Mouse (Mus musculus) liver, embryonic 14.5 days (tissue): ENCODE measurements around the gene Rbm33. TPM values are rescaled to one million over a fixed set of nuclear protein-coding genes. Genes with fewer than 3 reads are reported as not detected.
A peak's percentile ranks its signal among the peaks of the same experiment; 100 is the strongest.

Experiments used
- ATAC-seq: fragments of 200-750 bp; cut with Nextera tagmentation; 2 replicates; pipeline ENCODE4 v1.8.0; 2017; ENCODE audit warnings: moderate number of reproducible peaks, mild to moderate bottlenecking, moderate library complexity; ENCODE audit not compliant: insufficient read depth
- DNase-seq, 3 experiments: peaks; one replicate each; pipeline ENCODE4 v3.0.0-alpha.2; 2012 to 2013; ENCODE audit warnings: low read depth in 3 of 3, low spot score in 3 of 3
- H3K27ac ChIP-seq: fragments of 300-500 bp; sonication (generic); 2 replicates; pipeline ENCODE4 v1.5.1; 2014; ENCODE audit warnings: moderate library complexity, mild to moderate bottlenecking, control low read depth, inconsistent platforms
- H3K27me3 ChIP-seq: fragments of 300-500 bp; sonication (generic); 2 replicates; pipeline ENCODE4 v1.6.1; 2014; ENCODE audit warnings: mild to moderate bottlenecking, low read length, moderate library complexity; ENCODE audit not compliant: control insufficient read depth, insufficient read depth
- H3K36me3 ChIP-seq: fragments of 300-500 bp; sonication (generic); replicated peaks from 2 replicates; pipeline ENCODE4 v1.6.1; 2014; ENCODE audit warnings: low read depth; ENCODE audit not compliant: control insufficient read depth, insufficient read depth
- H3K4me1 ChIP-seq, 2 experiments: fragments of 200-500 bp in 1 of 2; fragments of 300-500 bp in 1 of 2; sonication (generic) in 1 of 2; replicated peaks; 2 replicates each; pipeline ENCODE4 v1.6.1; 2012 to 2014; ENCODE audit warnings: antibody characterized with exemption in 1 of 2, inconsistent platforms in 1 of 2, low read length in 1 of 2; ENCODE audit not compliant: control insufficient read depth in 2 of 2, insufficient read depth in 2 of 2
- H3K4me2 ChIP-seq: fragments of 300-500 bp; sonication (generic); 2 replicates; pipeline ENCODE4 v1.6.1; 2014; ENCODE audit warnings: low read depth, mild to moderate bottlenecking, control low read depth, moderate library complexity
- H3K4me3 ChIP-seq, 2 experiments: fragments of 200-500 bp in 1 of 2; fragments of 300-500 bp in 1 of 2; sonication (generic) in 1 of 2; 2 replicates each; pipeline ENCODE4 v1.5.1; 2012 to 2014; ENCODE audit warnings: low read depth in 2 of 2, low read length in 2 of 2, mild to moderate bottlenecking in 2 of 2, control low read depth in 1 of 2, inconsistent platforms in 1 of 2, moderate library complexity in 1 of 2; ENCODE audit not compliant: insufficient read depth in 1 of 2
- H3K9ac ChIP-seq: fragments of 300-500 bp; sonication (generic); replicated peaks from 2 replicates; pipeline ENCODE4 v1.6.1; 2014; ENCODE audit warnings: mild to moderate bottlenecking, control low read depth, moderate library complexity
- H3K9me3 ChIP-seq: fragments of 300-500 bp; sonication (generic); 2 replicates; pipeline ENCODE4 v1.6.1; 2016; ENCODE audit warnings: low read length, mixed read lengths; ENCODE audit not compliant: control insufficient read depth
- CTCF ChIP-seq: IDR thresholded peaks from 2 replicates; pipeline ENCODE4 v1.5.1; 2016; ENCODE audit warnings: antibody characterized with exemption, low read depth, control low read depth
- EP300 ChIP-seq: IDR thresholded peaks from 2 replicates; pipeline ENCODE4 v1.6.1; 2016; ENCODE audit warnings: antibody characterized with exemption, low read depth
- WGBS: fragments of 180-500 bp; shearing (Covaris S2); extraction: QIAGEN DNeasy Blood & Tissue Kit; methylation state at CpG from one replicate; pipeline ENCODE4 v1.1.7; 2014; ENCODE audit not compliant: insufficient replicate concordance; 5-methylcytosine and 5-hydroxymethylcytosine counted together
- polyA plus RNA-seq, 2 experiments: library from polyadenylated mRNA; depleted of rRNA in 1 of 2; stranded (reverse) in 1 of 2; unstranded in 1 of 2; fragments of >200 nt; fragmentation: Nextera tagmentation in 1 of 2; extraction: Ambion mirVana in 1 of 2; gene quantifications; 2 replicates each; pipeline versions ENCODE4 v1.2.1 to v1.2.3; 2012 to 2014

Rbm33 gene
- polyA plus RNA-seq (2012; rRNA removed) = 8.6 and 9.7 TPM in 2 replicates
- 7.1 and 7.3 TPM in 2 replicates for polyA plus RNA-seq (2014; fragmentation: Nextera tagmentation; extraction: Ambion mirVana)

- Histone ChIP-seq H3K27ac (peak within 1 kb of the TSS; percentile 90), H3K4me2 (peak within 1 kb of the TSS; percentile 89), H3K4me1 (peaks cover 17 to 25% of the 10 kb centered on the region in 2 experiments), H3K9ac (peak within 1 kb of the TSS; percentile 99), H3K9me3 (no peaks in the 10 kb centered on the region), H3K36me3 (no peaks in the 10 kb centered on the region; the same call in 1 of the 2 replicates), H3K27me3 (no peaks in the 10 kb centered on the region), H3K4me3 (peak within 1 kb of the TSS; percentile 80 to 89)
- DNase-seq (peak; percentile 72 to 78 (median 75)), ATAC-seq (peak; percentile 91)
- WGBS = under 1% methylated on average over 74 of the region's 76 CpGs
- peak; percentile 29 for TF ChIP-seq CTCF
- no peak; the same call in 1 of the 2 replicates for TF ChIP-seq EP300
These were observed at the start of gene Rbm33 for GRCm38 (mm10) chr5:28316722-28317245. TSS of gene Rbm33 (plus strand) at chr5:28317121.

DNA sequence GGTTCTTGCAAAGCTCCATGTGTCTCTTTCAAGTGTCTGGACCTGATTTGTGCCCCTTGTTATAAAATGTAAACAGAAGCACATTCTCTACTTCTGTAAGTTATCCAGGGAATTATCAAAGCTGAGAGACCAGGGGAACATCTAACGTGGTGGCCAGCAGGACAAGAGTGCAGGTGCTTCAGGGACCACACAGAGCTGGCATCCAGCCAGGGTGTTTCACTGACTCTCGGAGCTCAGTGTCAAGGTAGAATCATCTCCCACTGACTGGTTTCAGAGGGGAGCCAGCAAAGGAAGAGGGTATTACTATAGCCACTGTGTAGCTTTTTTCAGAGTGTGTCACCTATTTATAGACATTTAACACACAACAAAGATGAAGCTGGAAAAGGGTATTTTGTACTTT is 49.3 kb upstream of the Rbm33 start:
- no peaks in the 10 kb centered on the region for H3K36me3 ChIP-seq
- H3K9me3 ChIP-seq = no peaks in the 10 kb centered on the region
- no peak overlapping the region for H3K27ac ChIP-seq
- peaks cover 7 to 18% of the 10 kb centered on the region in 2 experiments; a peak in 3 of 4 replicates for H3K4me1 ChIP-seq
- DNase-seq = no peak
- no peak for ATAC-seq
- no peak overlapping the region for H3K4me2 ChIP-seq
- no peak overlapping the region for H3K9ac ChIP-seq
- no peak overlapping the region for H3K4me3 ChIP-seq
- no peak for TF ChIP-seq EP300
- TF ChIP-seq CTCF = no peak
- no peaks in the 10 kb centered on the region for H3K27me3 ChIP-seq
- WGBS = 57% methylated on average over 2 of the region's 2 CpGs

DNA sequence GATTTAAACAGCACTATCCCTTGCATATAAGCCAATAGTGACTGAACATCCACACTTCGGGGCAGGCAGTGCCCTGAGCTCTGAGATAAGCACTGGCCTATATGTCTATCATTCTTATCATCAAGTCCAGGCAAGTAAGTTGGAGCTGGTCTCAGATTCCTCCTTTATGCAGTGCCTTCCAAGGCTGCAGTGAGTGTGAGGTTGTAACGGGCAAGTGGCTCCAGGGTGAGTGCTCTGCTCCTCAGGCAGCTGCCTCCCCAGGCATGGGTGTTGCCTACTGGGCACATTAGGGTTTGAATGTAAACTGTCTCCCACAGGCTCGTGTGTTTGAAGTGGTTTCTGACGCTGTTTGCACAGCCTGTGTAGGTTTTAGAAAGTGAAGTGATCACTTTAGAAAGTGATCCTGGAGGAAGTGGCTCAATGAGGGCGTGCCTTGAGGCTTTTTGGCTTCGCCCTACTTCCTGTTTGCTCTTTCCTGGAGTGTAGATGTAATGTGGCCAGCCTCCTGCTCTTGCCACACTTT is 47.4 kb upstream of the Rbm33 start:
- H3K4me3 ChIP-seq = no peak overlapping the region
- no peak overlapping the region for H3K27ac ChIP-seq
- 2% methylated on average over 6 of the region's 6 CpGs for WGBS
- H3K36me3 ChIP-seq = no peaks in the 10 kb centered on the region
- no peak overlapping the region for H3K9ac ChIP-seq
- H3K4me1 ChIP-seq = peaks cover 7 to 18% of the 10 kb centered on the region in 2 experiments; a peak in 3 of 4 replicates
- no peaks in the 10 kb centered on the region for H3K9me3 ChIP-seq
- ATAC-seq = peak; percentile 91
- no peaks in the 10 kb centered on the region for H3K27me3 ChIP-seq
- peak overlapping the region; percentile 43 for H3K4me2 ChIP-seq
- TF ChIP-seq EP300 = peak; percentile 66; the same call in 1 of the 2 replicates
- no peak for TF ChIP-seq CTCF
- DNase-seq = peak; percentile 16 to 42 (median 20)

GRCm38 (mm10) chr5:28272836-28273235 is 44.1 kb upstream of the Rbm33 start:
- WGBS = 57% methylated on average over 2 of the region's 2 CpGs

GRCm38 (mm10) chr5:28277279-28277678 is 39.6 kb upstream of the Rbm33 start:
- Histone ChIP-seq H3K4me1 (no peaks in the 10 kb centered on the region), H3K4me3 (no peak overlapping the region), H3K27ac (no peak overlapping the region), H3K36me3 (no peaks in the 10 kb centered on the region), H3K27me3 (no peaks in the 10 kb centered on the region), H3K4me2 (no peak overlapping the region), H3K9ac (no peak overlapping the region), H3K9me3 (no peaks in the 10 kb centered on the region)
- DNase-seq (no peak), ATAC-seq (no peak)
- WGBS = 45% methylated on average over 2 of the region's 2 CpGs
- TF ChIP-seq EP300 = no peak
- no peak for TF ChIP-seq CTCF

More at GRCm38 (mm10) chr5:28272836-28273235, 44.1 kb upstream of the Rbm33 start:
- Histone ChIP-seq H3K9ac (no peak overlapping the region), H3K4me1 (peaks cover 7 to 18% of the 10 kb centered on the region in 2 experiments; a peak in 3 of 4 replicates), H3K9me3 (no peaks in the 10 kb centered on the region), H3K4me3 (no peak overlapping the region), H3K27ac (no peak overlapping the region), H3K27me3 (no peaks in the 10 kb centered on the region), H3K36me3 (no peaks in the 10 kb centered on the region), H3K4me2 (no peak overlapping the region)
- TF ChIP-seq EP300 (no peak), CTCF (no peak)
- DNase-seq (no peak), ATAC-seq (no peak)
